Mouse (Mus musculus): Measurements from ENCODE around the gene Cpne2. TPM values are rescaled to one million over a fixed set of nuclear protein-coding genes. Genes with fewer than 3 reads are reported as not detected.

The Cpne2 gene
- polyA plus RNA-seq (2012; ENCODE audit: insufficient read depth, insufficient read length, missing spikeins), result 4.9 and 6.0 TPM in 2 replicates

- H3K4me1 ChIP-seq (ENCODE audit: control insufficient read depth, insufficient read depth, insufficient read length, low read length), result peaks cover 4% of the 10 kb centered on the region; the same call in 1 of the 2 replicates
- H3K4me3 ChIP-seq (ENCODE audit: insufficient read depth, low read depth, low read length), result peak within 1 kb of the TSS; percentile 72
- no peak within 1 kb of the TSS for H3K27ac ChIP-seq (replicated peaks; ENCODE audit: low read depth, low read length)
Measured at GRCm38 (mm10) chr8:94532873-94533671, at the start of gene Cpne2. Gene Cpne2 (plus strand): TSS chr8:94532990.

GRCm38 (mm10) chr8:94485288-94485687, 47.5 kb upstream of the Cpne2 start:
- H3K4me3 ChIP-seq (ENCODE audit: insufficient read depth, low read depth, low read length), result peak overlapping the region; percentile 29
- H3K27ac ChIP-seq (replicated peaks; ENCODE audit: low read depth, low read length), result peak overlapping the region; percentile 36
- H3K4me1 ChIP-seq (ENCODE audit: control insufficient read depth, insufficient read depth, insufficient read length, low read length), result no peaks in the 10 kb centered on the region

- Histone ChIP-seq H3K4me3 (ENCODE audit: insufficient read depth, low read depth, low read length) (peak overlapping the region; percentile 29), H3K4me1 (ENCODE audit: control insufficient read depth, insufficient read depth, insufficient read length, low read length) (no peaks in the 10 kb centered on the region), H3K27ac (replicated peaks; ENCODE audit: low read depth, low read length) (peak overlapping the region; percentile 25)
Measured at GRCm38 (mm10) chr8:94485882-94486281, 46.9 kb upstream of the Cpne2 start.

GRCm38 (mm10) chr8:94488016-94488415, 44.8 kb upstream of the Cpne2 start:
- H3K27ac ChIP-seq (replicated peaks; ENCODE audit: low read depth, low read length), result no peak overlapping the region
- no peak overlapping the region for H3K4me3 ChIP-seq (ENCODE audit: insufficient read depth, low read depth, low read length)
- no peaks in the 10 kb centered on the region for H3K4me1 ChIP-seq (ENCODE audit: control insufficient read depth, insufficient read depth, insufficient read length, low read length)

- H3K4me3 ChIP-seq (ENCODE audit: insufficient read depth, low read depth, low read length), result no peak overlapping the region
- no peaks in the 10 kb centered on the region for H3K4me1 ChIP-seq (ENCODE audit: control insufficient read depth, insufficient read depth, insufficient read length, low read length)
- H3K27ac ChIP-seq (replicated peaks; ENCODE audit: low read depth, low read length), result no peak overlapping the region
Measured at GRCm38 (mm10) chr8:94489809-94490483, 42.8 kb upstream of the Cpne2 start.

GRCm38 (mm10) chr8:94492021-94492681, 40.6 kb upstream of the Cpne2 start:
- Histone ChIP-seq H3K4me1 (ENCODE audit: control insufficient read depth, insufficient read depth, insufficient read length, low read length) (no peaks in the 10 kb centered on the region), H3K4me3 (ENCODE audit: insufficient read depth, low read depth, low read length) (no peak overlapping the region), H3K27ac (replicated peaks; ENCODE audit: low read depth, low read length) (no peak overlapping the region)

- Histone ChIP-seq H3K27ac (replicated peaks; ENCODE audit: low read depth, low read length) (no peak overlapping the region), H3K4me1 (ENCODE audit: control insufficient read depth, insufficient read depth, insufficient read length, low read length) (no peaks in the 10 kb centered on the region), H3K4me3 (ENCODE audit: insufficient read depth, low read depth, low read length) (no peak overlapping the region)
Measured at GRCm38 (mm10) chr8:94493240-94493639, 39.5 kb upstream of the Cpne2 start.

- H3K4me3 ChIP-seq (ENCODE audit: insufficient read depth, low read depth, low read length), result no peak overlapping the region
- no peak overlapping the region for H3K27ac ChIP-seq (replicated peaks; ENCODE audit: low read depth, low read length)
- peaks cover 4% of the 10 kb centered on the region; the same call in 1 of the 2 replicates for H3K4me1 ChIP-seq (ENCODE audit: control insufficient read depth, insufficient read depth, insufficient read length, low read length)
Measured at GRCm38 (mm10) chr8:94515430-94516208, 17.2 kb upstream of the Cpne2 start.

- Histone ChIP-seq H3K4me3 (ENCODE audit: insufficient read depth, low read depth, low read length) (no peak overlapping the region), H3K4me1 (ENCODE audit: control insufficient read depth, insufficient read depth, insufficient read length, low read length) (peaks cover 4% of the 10 kb centered on the region; the same call in 1 of the 2 replicates), H3K27ac (replicated peaks; ENCODE audit: low read depth, low read length) (no peak overlapping the region)
Measured at GRCm38 (mm10) chr8:94516209-94516593, 16.6 kb upstream of the Cpne2 start.

- Histone ChIP-seq H3K27ac (replicated peaks; ENCODE audit: low read depth, low read length) (peak overlapping the region; percentile 41; the same call in 1 of the 2 replicates), H3K4me1 (ENCODE audit: control insufficient read depth, insufficient read depth, insufficient read length, low read length) (peaks cover 4% of the 10 kb centered on the region; the same call in 1 of the 2 replicates)
Measured at GRCm38 (mm10) chr8:94516766-94517165, 16.0 kb upstream of the Cpne2 start.

GRCm38 (mm10) chr8:94518331-94518730, 14.5 kb upstream of the Cpne2 start:
- peaks cover 4% of the 10 kb centered on the region; the same call in 1 of the 2 replicates for H3K4me1 ChIP-seq (ENCODE audit: control insufficient read depth, insufficient read depth, insufficient read length, low read length)
- no peak overlapping the region for H3K4me3 ChIP-seq (ENCODE audit: insufficient read depth, low read depth, low read length)
- no peak overlapping the region for H3K27ac ChIP-seq (replicated peaks; ENCODE audit: low read depth, low read length)

More at GRCm38 (mm10) chr8:94516766-94517165, 16.0 kb upstream of the Cpne2 start:
- no peak overlapping the region for H3K4me3 ChIP-seq (ENCODE audit: insufficient read depth, low read depth, low read length)

GRCm38 (mm10) chr8:94519021-94519420, 13.8 kb upstream of the Cpne2 start:
- Histone ChIP-seq H3K4me1 (ENCODE audit: control insufficient read depth, insufficient read depth, insufficient read length, low read length) (peaks cover 4% of the 10 kb centered on the region; the same call in 1 of the 2 replicates), H3K27ac (replicated peaks; ENCODE audit: low read depth, low read length) (no peak overlapping the region), H3K4me3 (ENCODE audit: insufficient read depth, low read depth, low read length) (no peak overlapping the region)

- no peaks in the 10 kb centered on the region for H3K4me1 ChIP-seq (ENCODE audit: control insufficient read depth, insufficient read depth, insufficient read length, low read length)
- no peak overlapping the region for H3K27ac ChIP-seq (replicated peaks; ENCODE audit: low read depth, low read length)
- H3K4me3 ChIP-seq (ENCODE audit: insufficient read depth, low read depth, low read length), result no peak overlapping the region
Measured at GRCm38 (mm10) chr8:94521481-94521880, 11.3 kb upstream of the Cpne2 start.

- Histone ChIP-seq H3K4me3 (ENCODE audit: insufficient read depth, low read depth, low read length) (no peak overlapping the region), H3K4me1 (ENCODE audit: control insufficient read depth, insufficient read depth, insufficient read length, low read length) (no peaks in the 10 kb centered on the region), H3K27ac (replicated peaks; ENCODE audit: low read depth, low read length) (no peak overlapping the region)
Measured at GRCm38 (mm10) chr8:94522482-94522881, 10.3 kb upstream of the Cpne2 start.
